Mouse (Mus musculus): Measurements from ENCODE around the gene Gm10775. TPM values are rescaled to one million over a fixed set of nuclear protein-coding genes. Genes with fewer than 3 reads are reported as not detected.
A peak's percentile ranks its signal among the peaks of the same experiment; 100 is the strongest.

The Gm10775 gene
- polyA plus RNA-seq, 1 experiment, result 0.29 TPM

GRCm38 (mm10) chr13:65277994-65278382, 18.6 kb downstream of the Gm10775 start:
- TF ChIP-seq CTCF (IDR thresholded peaks at IDR 0.05; ENCODE audit: borderline replicate concordance, extremely low read depth, insufficient read depth, insufficient read length) (no peak), POLR2A (IDR thresholded peaks at IDR 0.05; ENCODE audit: borderline replicate concordance, extremely low read depth, insufficient read depth, insufficient read length, poor library complexity, severe bottlenecking) (no peak)

GRCm38 (mm10) chr13:65278383-65279341, 19.3 kb downstream of the Gm10775 start, which contains the start of gene Zfp369:
Zfp369 (plus strand) TSS chr13:65278814.
- no peak for TF ChIP-seq CTCF (IDR thresholded peaks at IDR 0.05; ENCODE audit: borderline replicate concordance, extremely low read depth, insufficient read depth, insufficient read length)
- peak; percentile 77; the same call in 1 of the 2 replicates for TF ChIP-seq POLR2A (IDR thresholded peaks at IDR 0.05; ENCODE audit: borderline replicate concordance, extremely low read depth, insufficient read depth, insufficient read length, poor library complexity, severe bottlenecking)

More at GRCm38 (mm10) chr13:65277994-65278382, 18.6 kb downstream of the Gm10775 start:
- no peak for DNase-seq (ENCODE audit: low read depth)

DNA sequence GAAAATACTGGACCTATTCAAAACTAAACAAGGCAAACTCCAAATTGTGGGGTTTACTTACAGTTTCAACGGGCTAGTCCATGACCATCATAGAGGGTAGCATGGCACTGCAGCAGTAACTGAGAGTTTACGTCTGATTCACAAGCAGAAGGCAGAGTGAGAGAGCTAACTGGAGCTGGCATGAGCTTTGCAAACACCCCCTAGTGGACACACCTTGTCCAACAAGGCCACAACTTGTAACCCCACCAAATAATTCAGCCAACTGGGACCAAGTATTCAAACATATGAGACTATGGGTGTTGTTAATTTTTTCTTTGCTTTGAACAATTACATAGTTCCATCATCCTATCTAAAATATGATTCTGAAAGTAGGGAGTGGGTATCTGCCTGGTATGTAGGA, 27.4 kb downstream of the Gm10775 start:
- TF ChIP-seq CTCF (IDR thresholded peaks at IDR 0.05; ENCODE audit: borderline replicate concordance, extremely low read depth, insufficient read depth, insufficient read length), result no peak
- no peak for TF ChIP-seq POLR2A (IDR thresholded peaks at IDR 0.05; ENCODE audit: borderline replicate concordance, extremely low read depth, insufficient read depth, insufficient read length, poor library complexity, severe bottlenecking)
- no peak for DNase-seq (ENCODE audit: low read depth)

More at GRCm38 (mm10) chr13:65278383-65279341, 19.3 kb downstream of the Gm10775 start, which contains the start of gene Zfp369:
- peak; percentile 99 for DNase-seq (ENCODE audit: low read depth)

GRCm38 (mm10) chr13:65296354-65296753, 37.0 kb downstream of the Gm10775 start:
- TF ChIP-seq CTCF (IDR thresholded peaks at IDR 0.05; ENCODE audit: borderline replicate concordance, extremely low read depth, insufficient read depth, insufficient read length) (no peak), POLR2A (IDR thresholded peaks at IDR 0.05; ENCODE audit: borderline replicate concordance, extremely low read depth, insufficient read depth, insufficient read length, poor library complexity, severe bottlenecking) (no peak)
- DNase-seq (ENCODE audit: low read depth), result no peak

Other genes starting within 250 kb of the Gm10775 start
- gene Spata31d1c, start 226.5 kb upstream of the Gm10775 start, polyA plus RNA-seq (2012; rRNA removed), result not detected in 2 replicates
- not detected in 2 replicates for gene Prss47, start 206.8 kb upstream of the Gm10775 start, polyA plus RNA-seq (2012; rRNA removed)
- gene Mfsd14b, start 146.6 kb upstream of the Gm10775 start, polyA plus RNA-seq (2012; rRNA removed), result 21.6 and 22.8 TPM in 2 replicates
- not detected in 2 replicates for gene Olfr465-ps1, start 121.5 kb upstream of the Gm10775 start, polyA plus RNA-seq (2012; rRNA removed)
- gene Olfr466, start 109.3 kb upstream of the Gm10775 start, polyA plus RNA-seq (2012; rRNA removed), result not detected in 2 replicates
- 0.08 TPM in 1 of 2 replicates, not detected in the other for gene Nlrp4f, start 53.6 kb upstream of the Gm10775 start, polyA plus RNA-seq (2012; rRNA removed)
- 63.2 and 69.7 TPM in 2 replicates for gene Zfp369, start 19.3 kb downstream of the Gm10775 start, polyA plus RNA-seq (2012; rRNA removed)

Measured in brain, embryonic 14.5 days (tissue).